Mouse (Mus musculus): ENCODE data around the gene Ptgis.

- TF ChIP-seq TCF12 (IDR thresholded peaks at IDR 0.05; ENCODE audit: insufficient read depth, poor library complexity, severe bottlenecking) (no peak), POLR2A (IDR thresholded peaks at IDR 0.05; ENCODE audit: insufficient read length, low read depth) (no peak), POLR2AphosphoS2 (IDR thresholded peaks at IDR 0.05; ENCODE audit: insufficient read length, low read depth) (no peak), MYOG (IDR thresholded peaks at IDR 0.05; ENCODE audit: control insufficient read depth in 1 of 3, insufficient read depth in 1 of 3, insufficient read length in 2 of 3, low read depth in 2 of 3) (no peak), TCF3 (IDR thresholded peaks at IDR 0.05; ENCODE audit: insufficient read length, low read depth) (no peak), MYOD1 (IDR thresholded peaks at IDR 0.05; ENCODE audit: control insufficient read depth in 1 of 3, insufficient read length in 2 of 3, low read depth in 2 of 3) (no peak), E2F4 (IDR thresholded peaks at IDR 0.05; ENCODE audit: insufficient read depth) (no peak), CEBPB (IDR thresholded peaks at IDR 0.05; ENCODE audit: insufficient read depth, poor library complexity, severe bottlenecking) (no peak), SRF (IDR thresholded peaks at IDR 0.05; ENCODE audit: control insufficient read depth, insufficient read length, low read depth) (no peak), USF1 (IDR thresholded peaks at IDR 0.05; ENCODE audit: low read depth) (no peak), MAX (IDR thresholded peaks at IDR 0.05; ENCODE audit: low read depth) (no peak), REST (IDR thresholded peaks at IDR 0.05; ENCODE audit: insufficient read depth, insufficient read length) (no peak)
Observed at GRCm38 (mm10) chr2:167177231-167177641, 63.2 kb downstream of the Ptgis start.

Measured in myocyte (in vitro differentiated cells).